Mouse (Mus musculus) spleen, adult 2 months (tissue): Measurements from ENCODE around the gene Cacna1a. TPM values are rescaled to one million over a fixed set of nuclear protein-coding genes. Genes with fewer than 3 reads are reported as not detected.

Experiments
- DNase-seq, 2 experiments: peaks; one replicate each; pipeline versions ENCODE4 v3.0.0 to v3.0.0-alpha.2; 2012 to 2021; ENCODE audit warnings: low spot score in 2 of 2, low read depth in 1 of 2
- H3K27ac ChIP-seq: fragments of 200-500 bp; 2 replicates; pipeline ENCODE4 v1.5.1; 2012; ENCODE audit warnings: low read length, inconsistent platforms; ENCODE audit not compliant: insufficient read depth
- H3K27me3 ChIP-seq: fragments of 200-500 bp; 2 replicates; pipeline ENCODE4 v1.6.1; 2012; ENCODE audit warnings: mild to moderate bottlenecking, moderate library complexity, low read length, inconsistent platforms; ENCODE audit not compliant: control insufficient read depth, insufficient read depth
- H3K36me3 ChIP-seq: fragments of 200-500 bp; 2 replicates; pipeline ENCODE4 v1.6.1; 2012; ENCODE audit warnings: mild to moderate bottlenecking, low read length, inconsistent platforms; ENCODE audit not compliant: control insufficient read depth, insufficient read depth
- H3K4me1 ChIP-seq: fragments of 200-500 bp; 2 replicates; pipeline ENCODE4 v1.6.1; 2011; ENCODE audit warnings: inconsistent platforms; ENCODE audit not compliant: control insufficient read depth, insufficient read depth, insufficient read length
- H3K4me3 ChIP-seq: fragments of 200-500 bp; 2 replicates; pipeline ENCODE4 v1.5.1; 2011; ENCODE audit warnings: mild to moderate bottlenecking, inconsistent platforms; ENCODE audit not compliant: insufficient read depth, insufficient read length; ENCODE audit errors: extremely low read depth
- CTCF ChIP-seq: fragments of 200-500 bp; IDR thresholded peaks from 2 replicates; pipeline ENCODE4 v1.5.1; 2011; ENCODE audit warnings: mild to moderate bottlenecking, inconsistent platforms; ENCODE audit not compliant: insufficient read depth, insufficient read length, insufficient replicate concordance; ENCODE audit errors: extremely low read depth
- POLR2A ChIP-seq: fragments of 200-500 bp; IDR thresholded peaks from 2 replicates; pipeline ENCODE4 v1.6.1; 2011; ENCODE audit warnings: low read depth, low read length, inconsistent platforms
- WGBS: fragments of 180-500 bp; shearing (Covaris S2); methylation state at CpG from one replicate; pipeline ENCODE4 v1.1.7; 2018; 5-methylcytosine and 5-hydroxymethylcytosine counted together
- polyA plus RNA-seq: library from polyadenylated mRNA; depleted of rRNA; stranded (reverse); fragments of >200 nt; gene quantifications from 2 replicates; pipeline ENCODE4 v1.2.3, GENCODE M21; 2012

Gene Cacna1a
- polyA plus RNA-seq, 1 experiment: 7.0 TPM

GRCm38 (mm10) chr8:84561698-84562097 is 173.5 kb downstream of the Cacna1a start:
- no peak overlapping the region for H3K4me3 ChIP-seq
- DNase-seq: no peak
- peaks cover 6% of the 10 kb centered on the region for H3K27me3 ChIP-seq
- no peaks in the 10 kb centered on the region for H3K4me1 ChIP-seq
- TF ChIP-seq CTCF: no peak
- no peak for TF ChIP-seq POLR2A
- H3K36me3 ChIP-seq: no peaks in the 10 kb centered on the region
- 61% methylated on average over 4 of the region's 4 CpGs for WGBS
- no peak overlapping the region for H3K27ac ChIP-seq

GRCm38 (mm10) chr8:84564042-84564441 is 175.8 kb downstream of the Cacna1a start:
- no peak overlapping the region for H3K27ac ChIP-seq
- 68% methylated on average over 1 of the region's 1 CpGs for WGBS
- H3K4me3 ChIP-seq: no peak overlapping the region
- peaks cover 4% of the 10 kb centered on the region for H3K4me1 ChIP-seq
- TF ChIP-seq CTCF (no peak), POLR2A (no peak)
- H3K27me3 ChIP-seq: peaks cover 6% of the 10 kb centered on the region
- no peaks in the 10 kb centered on the region for H3K36me3 ChIP-seq
- no peak for DNase-seq

GRCm38 (mm10) chr8:84565577-84566360 is 177.5 kb downstream of the Cacna1a start:
- Histone ChIP-seq H3K27me3 (0 out of 2 replicates have a peak, but pooled peaks cover 2% of the 10 kb centered on the region), H3K4me1 (peaks cover 4% of the 10 kb centered on the region), H3K4me3 (no peak overlapping the region), H3K27ac (no peak overlapping the region), H3K36me3 (no peaks in the 10 kb centered on the region)
- TF ChIP-seq CTCF (no peak), POLR2A (no peak)
- WGBS: 62% methylated on average over 25 of the region's 25 CpGs
- DNase-seq: no peak

- WGBS: 44% methylated on average over 12 of the region's 12 CpGs
These were observed 178.7 kb downstream of the Cacna1a start for GRCm38 (mm10) chr8:84566816-84567413.

GRCm38 (mm10) chr8:84567541-84567940 is 179.3 kb downstream of the Cacna1a start:
- Histone ChIP-seq H3K27ac (no peak overlapping the region), H3K27me3 (0 out of 2 replicates have a peak, but pooled peaks cover 2% of the 10 kb centered on the region), H3K4me1 (peaks cover 4% of the 10 kb centered on the region), H3K36me3 (no peaks in the 10 kb centered on the region), H3K4me3 (no peak overlapping the region)
- TF ChIP-seq CTCF (no peak), POLR2A (no peak)
- WGBS: 21% methylated on average over 19 of the region's 19 CpGs
- peak in 1 of 2 experiments; percentile 8 for DNase-seq

More at GRCm38 (mm10) chr8:84566816-84567413, 178.7 kb downstream of the Cacna1a start:
- no peaks in the 10 kb centered on the region for H3K36me3 ChIP-seq
- H3K27me3 ChIP-seq: 0 out of 2 replicates have a peak, but pooled peaks cover 2% of the 10 kb centered on the region
- H3K27ac ChIP-seq: no peak overlapping the region
- DNase-seq: no peak
- H3K4me3 ChIP-seq: no peak overlapping the region
- H3K4me1 ChIP-seq: peaks cover 4% of the 10 kb centered on the region
- TF ChIP-seq CTCF: no peak
- no peak for TF ChIP-seq POLR2A

- Histone ChIP-seq H3K4me3 (no peak overlapping the region), H3K36me3 (no peaks in the 10 kb centered on the region), H3K27me3 (0 out of 2 replicates have a peak, but pooled peaks cover 2% of the 10 kb centered on the region), H3K4me1 (peaks cover 4% of the 10 kb centered on the region), H3K27ac (no peak overlapping the region)
- no peak for DNase-seq
- TF ChIP-seq POLR2A (no peak), CTCF (no peak)
- WGBS: 77% methylated on average over 8 of the region's 8 CpGs
These were observed 180.5 kb downstream of the Cacna1a start for GRCm38 (mm10) chr8:84568737-84569136.
